Mouse (Mus musculus) liver, adult 2 months (tissue): ENCODE measurements at regions not wholly inside any gene's neighbourhood (a gene's known extent, or its start where the extent isn't known, plus 50 kb on each side); places are given as distances from the start of the nearest gene placed in this dataset.

Experiments
- CTCF ChIP-seq: fragments of 200-500 bp; IDR thresholded peaks from 2 replicates; pipeline ENCODE4 v1.5.1; 2011; ENCODE audit warnings: low read depth, low read length, control low read depth
- POLR2A ChIP-seq: fragments of 200-500 bp; IDR thresholded peaks from 2 replicates; pipeline ENCODE4 v1.6.1; 2011; ENCODE audit warnings: low read length, control low read depth; ENCODE audit not compliant: insufficient read depth; ENCODE audit errors: extremely low read depth

- TF ChIP-seq CTCF, result no peak
- no peak for TF ChIP-seq POLR2A
Observed at GRCm38 (mm10) chr1:155474973-155475372, 57.8 kb upstream of the Xpr1 start.
